Mouse (Mus musculus) kidney, adult 2 months (tissue): ENCODE data around the gene Plekhg6. TPM values are rescaled to one million over a fixed set of nuclear protein-coding genes. Genes with fewer than 3 reads are reported as not detected.

Experiments used
- DNase-seq: peaks from one replicate; pipeline ENCODE4 v3.0.0; 2021
- H3K27ac ChIP-seq: fragments of 200-500 bp; 2 replicates; pipeline ENCODE4 v1.5.1; 2012; ENCODE audit warnings: low read depth, low read length, control low read depth, inconsistent platforms; ENCODE audit not compliant: insufficient read depth
- H3K27me3 ChIP-seq: fragments of 200-500 bp; replicated peaks from 2 replicates; pipeline ENCODE4 v1.6.1; 2012; ENCODE audit warnings: mild to moderate bottlenecking, moderate library complexity, low read length, inconsistent platforms; ENCODE audit not compliant: control insufficient read depth, insufficient read depth
- H3K36me3 ChIP-seq: fragments of 200-500 bp; 2 replicates; pipeline ENCODE4 v1.6.1; 2012; ENCODE audit warnings: mild to moderate bottlenecking, moderate library complexity, low read length, inconsistent platforms; ENCODE audit not compliant: control insufficient read depth, insufficient read depth
- H3K4me1 ChIP-seq: fragments of 200-500 bp; 2 replicates; pipeline ENCODE4 v1.6.1; 2011; ENCODE audit warnings: low read length; ENCODE audit not compliant: control insufficient read depth, insufficient read depth
- H3K4me3 ChIP-seq: fragments of 200-500 bp; 2 replicates; pipeline ENCODE4 v1.5.1; 2011; ENCODE audit warnings: mild to moderate bottlenecking, low read depth, low read length, control low read depth; ENCODE audit not compliant: insufficient read depth
- CTCF ChIP-seq: fragments of 200-500 bp; conservative IDR thresholded peaks from 2 replicates; pipeline ENCODE4 v1.5.1; 2011; ENCODE audit warnings: low read depth, mild to moderate bottlenecking, control low read depth, low read length, moderate library complexity, mixed read lengths; ENCODE audit not compliant: insufficient read depth, insufficient read length
- POLR2A ChIP-seq: fragments of 200-500 bp; IDR thresholded peaks from one replicate; pipeline ENCODE4 v1.6.1; 2011; ENCODE audit warnings: low read depth, low read length, control low read depth
- WGBS: fragments of 180-500 bp; shearing (Covaris S2); methylation state at CpG from one replicate; pipeline ENCODE4 v1.1.7; 2018; 5-methylcytosine and 5-hydroxymethylcytosine counted together
- polyA plus RNA-seq: library from polyadenylated mRNA; depleted of rRNA; stranded (reverse); fragments of >200 nt; gene quantifications from 2 replicates; pipeline ENCODE4 v1.2.3, GENCODE M21; 2012

The Plekhg6 gene
- polyA plus RNA-seq, 1 experiment: 6.1 TPM

- Histone ChIP-seq H3K4me1 (peaks cover 7% of the 10 kb centered on the region; the same call in 1 of the 2 replicates), H3K4me3 (no peak overlapping the region), H3K27ac (no peak overlapping the region), H3K36me3 (no peaks in the 10 kb centered on the region; the same call in 1 of the 2 replicates), H3K27me3 (no peaks in the 10 kb centered on the region)
- no peak for TF ChIP-seq POLR2A
- TF ChIP-seq CTCF: no peak
- DNase-seq: no peak
- WGBS: 90% methylated on average over 5 of the region's 5 CpGs
Observed at GRCm38 (mm10) chr6:125365522-125365921, 15.1 kb downstream of the Plekhg6 start.

- TF ChIP-seq CTCF (peak; percentile 50), POLR2A (no peak)
- no peaks in the 10 kb centered on the region; the same call in 1 of the 2 replicates for H3K36me3 ChIP-seq
- DNase-seq: peak; percentile 44
- H3K4me3 ChIP-seq: no peak overlapping the region
- WGBS: 18% methylated on average over 8 of the region's 8 CpGs
- no peaks in the 10 kb centered on the region for H3K27me3 ChIP-seq
- no peak overlapping the region for H3K27ac ChIP-seq
- peaks cover 7% of the 10 kb centered on the region; the same call in 1 of the 2 replicates for H3K4me1 ChIP-seq
Observed at GRCm38 (mm10) chr6:125364448-125364847, 16.1 kb downstream of the Plekhg6 start.

GRCm38 (mm10) chr6:125363451-125364242 lies 16.9 kb downstream of the Plekhg6 start:
- H3K36me3 ChIP-seq: no peaks in the 10 kb centered on the region; the same call in 1 of the 2 replicates
- no peaks in the 10 kb centered on the region for H3K27me3 ChIP-seq
- H3K27ac ChIP-seq: no peak overlapping the region; the same call in none of the 2 replicates
- no peak overlapping the region for H3K4me3 ChIP-seq
- TF ChIP-seq POLR2A (no peak), CTCF (0 out of 2 replicates have a peak, but pooled peaks have one; percentile 10)
- peaks cover 4% of the 10 kb centered on the region; the same call in 1 of the 2 replicates for H3K4me1 ChIP-seq
- DNase-seq: peak; percentile 80
- 45% methylated on average over 23 of the region's 23 CpGs for WGBS

GRCm38 (mm10) chr6:125363021-125363420 lies 17.6 kb downstream of the Plekhg6 start:
- Histone ChIP-seq H3K4me1 (peaks cover 4% of the 10 kb centered on the region; the same call in 1 of the 2 replicates), H3K4me3 (no peak overlapping the region), H3K27ac (no peak overlapping the region), H3K27me3 (no peaks in the 10 kb centered on the region), H3K36me3 (no peaks in the 10 kb centered on the region; the same call in 1 of the 2 replicates)
- no peak for DNase-seq
- TF ChIP-seq CTCF (no peak), POLR2A (no peak)
- 66% methylated on average over 15 of the region's 15 CpGs for WGBS

- no peak overlapping the region for H3K27ac ChIP-seq
- H3K27me3 ChIP-seq: no peaks in the 10 kb centered on the region
- peaks cover 4% of the 10 kb centered on the region; the same call in 1 of the 2 replicates for H3K4me1 ChIP-seq
- peak; percentile 64 for TF ChIP-seq CTCF
- TF ChIP-seq POLR2A: no peak
- DNase-seq: peak; percentile 80
- H3K4me3 ChIP-seq: no peak overlapping the region
- 51% methylated on average over 38 of the region's 38 CpGs for WGBS
- no peaks in the 10 kb centered on the region; the same call in 1 of the 2 replicates for H3K36me3 ChIP-seq
Observed at GRCm38 (mm10) chr6:125361467-125362291, 18.9 kb downstream of the Plekhg6 start.

GRCm38 (mm10) chr6:125360846-125361245 lies 19.7 kb downstream of the Plekhg6 start:
- H3K4me1 ChIP-seq: peaks cover 5% of the 10 kb centered on the region
- no peak overlapping the region for H3K27ac ChIP-seq
- WGBS: 87% methylated on average over 9 of the region's 9 CpGs
- H3K36me3 ChIP-seq: no peaks in the 10 kb centered on the region; the same call in 1 of the 2 replicates
- H3K27me3 ChIP-seq: no peaks in the 10 kb centered on the region
- no peak overlapping the region for H3K4me3 ChIP-seq
- TF ChIP-seq CTCF (no peak), POLR2A (no peak)
- DNase-seq: no peak

GRCm38 (mm10) chr6:125359999-125360398 lies 20.6 kb downstream of the Plekhg6 start:
- 50% methylated on average over 9 of the region's 9 CpGs for WGBS
- no peak overlapping the region for H3K4me3 ChIP-seq
- H3K27ac ChIP-seq: no peak overlapping the region
- H3K36me3 ChIP-seq: no peaks in the 10 kb centered on the region; the same call in 1 of the 2 replicates
- H3K4me1 ChIP-seq: peaks cover 13% of the 10 kb centered on the region
- TF ChIP-seq POLR2A (no peak), CTCF (peak; percentile 26; the same call in 1 of the 2 replicates)
- H3K27me3 ChIP-seq: no peaks in the 10 kb centered on the region
- peak; percentile 21 for DNase-seq
